Comparison of ENCODE assay signal across 10 mouse cellular contexts in the genomic region with DNA sequence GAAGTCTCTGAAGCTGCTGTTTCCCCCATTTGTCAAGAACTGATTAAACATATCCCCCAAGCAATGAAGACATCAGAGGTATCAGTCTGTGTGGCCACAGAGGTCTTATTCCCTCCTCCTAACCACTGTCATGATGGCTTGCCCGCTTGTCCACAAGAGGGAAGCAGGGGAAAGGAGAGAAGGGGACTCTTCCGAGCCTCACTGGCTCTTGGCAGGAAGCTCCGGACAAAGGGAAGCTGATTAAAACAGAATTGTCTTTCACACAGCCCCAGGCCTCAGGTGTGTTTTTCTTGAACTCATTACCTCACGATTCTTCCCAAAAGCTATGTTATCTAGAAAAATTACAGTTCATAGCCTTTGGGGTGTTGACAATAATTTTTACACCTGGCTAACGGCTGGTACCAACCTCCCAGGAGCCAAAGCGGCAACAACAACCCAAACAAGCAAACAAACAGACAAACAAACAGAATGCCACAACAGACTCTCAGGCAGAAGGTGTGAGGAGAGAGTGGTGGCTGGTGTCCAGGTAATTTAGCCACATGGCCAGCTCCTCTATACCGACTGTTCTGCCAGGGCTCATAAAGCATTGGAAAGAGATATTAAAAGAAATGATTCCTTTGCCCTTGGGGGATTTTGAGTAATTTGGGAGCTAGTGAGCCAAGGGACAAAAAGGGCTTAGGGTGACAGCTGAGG.
DNase-seq lines count a peak whose midpoint lies in the region; ATAC-seq and TF ChIP-seq lines count a peak whose summit lies in the region.
"Had no signal": no experiment of that assay in that cellular context is flagged by ENCODE, and none has a peak within 500 bp of the region (broad histone marks: within the 10 kb centered on the region; RNA-seq: fewer than 3 reads in every experiment).

No protein-coding gene starts in this region.

- WGBS in heart, adult 2 months: 38% methylated on average over 7 of the region's 7 CpGs
- WGBS in heart, embryonic 11.5 days (ENCODE audit: insufficient replicate concordance): 43% methylated on average over 7 of the region's 7 CpGs
- 39% methylated on average over 7 of the region's 7 CpGs for WGBS in kidney, embryonic 14.5 days
- WGBS in midbrain, postnatal 0 days: 39% methylated on average over 7 of the region's 7 CpGs

- no peak overlapping the region for H3K27ac ChIP-seq in heart, adult 2 months
- H3K27ac ChIP-seq in heart, embryonic 11.5 days (ENCODE audit: low read depth, low read length): no peak overlapping the region
- no peak overlapping the region for H3K27ac ChIP-seq in kidney, embryonic 14.5 days (ENCODE audit: low read depth, low read length)
- no peak overlapping the region for H3K27ac ChIP-seq in midbrain, postnatal 0 days (ENCODE audit: low read depth, low read length)
- H3K27ac ChIP-seq: embryonic facial prominence, embryonic 15.5 days; liver, embryonic 13.5 days had no signal

- H3K79me2 ChIP-seq in heart, adult 2 months (replicated peaks; ENCODE audit: control insufficient read depth, insufficient read depth, low read length): no peaks in the 10 kb centered on the region

- no peak for TF ChIP-seq POLR2A in heart, adult 2 months (IDR thresholded peaks at IDR 0.05; ENCODE audit: insufficient read depth, low read depth, low read length)

- H3K4me2 ChIP-seq in heart, embryonic 11.5 days: no peak overlapping the region
- H3K4me2 ChIP-seq in kidney, embryonic 14.5 days (replicated peaks; ENCODE audit: low read depth, low read length): no peak overlapping the region
- H3K4me2 ChIP-seq in midbrain, postnatal 0 days (ENCODE audit: low read depth, low read length, poor library complexity, severe bottlenecking): no peak overlapping the region
- H3K4me2 ChIP-seq: embryonic facial prominence, embryonic 15.5 days; liver, embryonic 13.5 days had no signal

- TF ChIP-seq EP300 in heart, adult 2 months (IDR thresholded peaks at IDR 0.05; ENCODE audit: insufficient read depth, low read depth, low read length): 0 out of 2 replicates have a peak, but pooled peaks have one; percentile 58

- H3K9ac ChIP-seq in heart, adult 2 months (ENCODE audit: low read depth, low read length): no peak overlapping the region
- H3K9ac ChIP-seq in heart, embryonic 11.5 days (ENCODE audit: low read depth, low read length): no peak overlapping the region
- no peak overlapping the region for H3K9ac ChIP-seq in kidney, embryonic 14.5 days (ENCODE audit: low read depth, low read length)
- H3K9ac ChIP-seq in midbrain, postnatal 0 days (replicated peaks; ENCODE audit: low read length, poor library complexity, severe bottlenecking): no peak overlapping the region
- H3K9ac ChIP-seq: embryonic facial prominence, embryonic 15.5 days; liver, embryonic 13.5 days had no signal

- H3K4me1 ChIP-seq in heart, adult 2 months (ENCODE audit: control insufficient read depth, insufficient read depth, low read length): no peaks in the 10 kb centered on the region
- H3K4me1 ChIP-seq in heart, embryonic 11.5 days (ENCODE audit: control insufficient read depth, insufficient read depth, low read length): no peaks in the 10 kb centered on the region
- no peaks in the 10 kb centered on the region for H3K4me1 ChIP-seq in kidney, embryonic 14.5 days (ENCODE audit: control insufficient read depth, insufficient read depth, low read length)
- H3K4me1 ChIP-seq in midbrain, postnatal 0 days (ENCODE audit: insufficient read depth, low read length): no peaks in the 10 kb centered on the region
- H3K4me1 ChIP-seq: liver, embryonic 13.5 days had no signal

- DNase-seq in heart, adult 2 months: peak; percentile 33 to 35
- peak; percentile 79 for DNase-seq in adipocyte (ENCODE audit: low spot score)
- peak; percentile 69 for DNase-seq in midbrain, postnatal 0 days (ENCODE audit: low spot score)
- no peak for DNase-seq in left cerebral cortex, adult 8-10 months (ENCODE audit: low spot score in 2 of 2)
- DNase-seq in right cerebral cortex, postnatal 10 days (ENCODE audit: low spot score in 2 of 2): no peak
- DNase-seq: liver, embryonic 13.5 days had no signal

- H3K9me3 ChIP-seq in heart, embryonic 11.5 days (replicated peaks; ENCODE audit: control insufficient read depth, low read length): no peaks in the 10 kb centered on the region
- no peaks in the 10 kb centered on the region for H3K9me3 ChIP-seq in kidney, embryonic 14.5 days (ENCODE audit: control insufficient read depth, low read length)
- no peaks in the 10 kb centered on the region for H3K9me3 ChIP-seq in midbrain, postnatal 0 days (ENCODE audit: low read length)
- H3K9me3 ChIP-seq: embryonic facial prominence, embryonic 15.5 days; liver, embryonic 13.5 days had no signal

- no peaks in the 10 kb centered on the region for H3K36me3 ChIP-seq in heart, adult 2 months (ENCODE audit: control insufficient read depth, insufficient read depth, low read length)
- H3K36me3 ChIP-seq in heart, embryonic 11.5 days (ENCODE audit: control insufficient read depth, insufficient read depth, low read length): no peaks in the 10 kb centered on the region
- H3K36me3 ChIP-seq in kidney, embryonic 14.5 days (ENCODE audit: control insufficient read depth, insufficient read depth, low read length): no peaks in the 10 kb centered on the region
- H3K36me3 ChIP-seq in midbrain, postnatal 0 days (ENCODE audit: insufficient read depth, low read length): no peaks in the 10 kb centered on the region
- H3K36me3 ChIP-seq: embryonic facial prominence, embryonic 15.5 days; liver, embryonic 13.5 days had no signal

- H3K4me3 ChIP-seq in heart, adult 2 months: no peak overlapping the region
- no peak overlapping the region for H3K4me3 ChIP-seq in heart, embryonic 11.5 days (ENCODE audit: low read depth, low read length)
- H3K4me3 ChIP-seq in kidney, embryonic 14.5 days (ENCODE audit: low read length): no peak overlapping the region
- no peak overlapping the region for H3K4me3 ChIP-seq in midbrain, postnatal 0 days (ENCODE audit: low read depth, low read length)
- H3K4me3 ChIP-seq: embryonic facial prominence, embryonic 15.5 days; liver, embryonic 13.5 days had no signal

- ATAC-seq in heart, embryonic 11.5 days (replicated peaks; ENCODE audit: insufficient number of reproducible peaks, low FRiP score, low TSS enrichment): no peak
- peak; percentile 25; the same call in 1 of the 2 replicates for ATAC-seq in common myeloid progenitor, adult 5-6 weeks (replicated peaks; ENCODE audit: low read depth, poor library complexity, severe bottlenecking)
- ATAC-seq in kidney, embryonic 14.5 days (ENCODE audit: low FRiP score, low TSS enrichment): peak; percentile 39; the same call in 1 of the 2 replicates
- ATAC-seq in midbrain, postnatal 0 days (ENCODE audit: low FRiP score): no peak

- H3K27me3 ChIP-seq in heart, adult 2 months (ENCODE audit: control insufficient read depth, insufficient read depth, low read length): no peaks in the 10 kb centered on the region
- no peaks in the 10 kb centered on the region for H3K27me3 ChIP-seq in heart, embryonic 11.5 days (ENCODE audit: control insufficient read depth, insufficient read depth, low read length)
- H3K27me3 ChIP-seq in kidney, embryonic 14.5 days (ENCODE audit: control insufficient read depth, insufficient read depth, low read length): no peaks in the 10 kb centered on the region
- H3K27me3 ChIP-seq in midbrain, postnatal 0 days (ENCODE audit: insufficient read depth, low read length): no peaks in the 10 kb centered on the region
- H3K27me3 ChIP-seq: embryonic facial prominence, embryonic 15.5 days; liver, embryonic 13.5 days had no signal

- peak; percentile 79 for TF ChIP-seq CTCF in heart, adult 2 months (IDR thresholded peaks at IDR 0.05)
- peak; percentile 73 for TF ChIP-seq CTCF in midbrain, postnatal 0 days (IDR thresholded peaks at IDR 0.05)

- intact Hi-C loops in heart, adult 2 months (cut with DNase I): loop anchor here (1.0 to 2.0 kb wide), 3 partner anchors 47 to 193 kb away; no protein-coding TSS in a partner anchor

Comparison
In these comparisons a context has a peak if more than half of its experiments do, and no peak if none do; other contexts are left out.
1. DNase-seq: peak in heart, adult 2 months (2 of 2), adipocyte (single experiment) and midbrain, postnatal 0 days (single experiment); none in left cerebral cortex, adult 8-10 months (0 of 2) and right cerebral cortex, postnatal 10 days (0 of 2).
2. ATAC-seq: peak in common myeloid progenitor, adult 5-6 weeks (single experiment) and kidney, embryonic 14.5 days (single experiment); none in heart, embryonic 11.5 days (single experiment) and midbrain, postnatal 0 days (single experiment).